Mouse (Mus musculus) hindlimb bud, embryonic 11.5 days (tissue): ENCODE measurements around the gene H2afj.

Experiments
- DNase-seq: peaks from one replicate; pipeline ENCODE4 v3.0.0-alpha.2; 2012; ENCODE audit warnings: low read depth, low spot score; ENCODE audit errors: extremely low spot score

The H2afj gene

GRCm38 (mm10) chr6:136804705-136805408, 3.2 kb upstream of the H2afj start:
- no peak for DNase-seq

DNA sequence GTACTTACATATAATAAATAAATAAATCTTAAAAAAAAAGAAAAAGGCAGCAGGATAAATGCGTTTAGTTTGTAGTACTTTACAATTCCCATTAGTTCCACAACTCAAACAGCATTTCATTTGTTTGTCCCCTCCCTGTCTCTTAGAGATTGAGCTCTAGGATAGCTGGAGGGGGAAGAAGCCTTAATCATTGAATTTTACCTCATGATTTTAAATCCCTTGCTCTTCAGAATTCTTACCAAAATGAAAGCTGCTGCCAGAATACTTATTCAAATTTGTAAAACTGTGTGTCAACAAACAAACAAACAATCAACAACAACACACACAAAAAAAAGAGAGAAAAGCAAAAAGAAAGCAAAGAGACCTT, 2.7 kb upstream of the H2afj start:
- DNase-seq: no peak

DNA sequence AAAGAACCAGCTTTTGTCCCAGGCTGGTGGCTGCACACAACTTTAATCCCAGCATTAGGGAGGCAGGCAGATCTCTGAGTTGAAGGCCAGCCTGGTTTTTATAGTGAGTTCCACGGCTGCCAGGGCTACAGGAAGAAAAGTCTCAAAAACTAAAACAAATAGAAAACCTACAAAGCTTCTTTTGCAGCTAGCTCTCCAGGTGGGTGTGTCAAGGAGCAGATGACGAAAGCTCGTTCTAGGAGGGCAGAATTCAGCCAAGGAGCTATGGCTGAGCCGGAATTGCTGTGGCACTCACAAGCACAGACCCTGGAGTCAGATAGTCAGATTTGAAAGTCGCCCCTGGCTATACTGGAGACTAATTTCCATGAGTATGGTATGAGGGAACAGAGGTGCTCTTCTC, 1.2 kb upstream of the H2afj start:
- no peak for DNase-seq

GRCm38 (mm10) chr6:136807395-136808013, 540 bp upstream of the H2afj start:
- DNase-seq: no peak

DNA sequence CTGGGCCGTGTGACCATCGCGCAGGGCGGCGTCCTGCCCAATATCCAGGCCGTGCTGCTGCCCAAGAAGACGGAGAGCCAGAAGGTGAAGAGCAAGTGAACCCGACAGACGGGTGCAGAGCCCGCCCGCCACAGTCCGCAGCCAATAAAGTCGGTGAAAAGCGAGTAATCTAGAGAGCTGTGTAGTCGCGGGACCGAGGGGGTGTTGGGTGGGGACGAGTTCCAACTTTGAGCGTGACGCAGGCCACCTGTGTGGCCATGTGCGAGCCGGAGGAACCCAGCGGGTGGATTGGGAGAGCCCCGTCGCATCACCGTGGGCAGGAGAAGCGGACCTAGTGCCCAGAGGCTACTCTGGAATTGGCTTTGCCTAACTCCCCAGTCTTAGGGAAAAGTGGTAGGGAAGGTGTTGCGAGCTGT, 595 bp downstream of the H2afj start:
- no peak for DNase-seq

DNA sequence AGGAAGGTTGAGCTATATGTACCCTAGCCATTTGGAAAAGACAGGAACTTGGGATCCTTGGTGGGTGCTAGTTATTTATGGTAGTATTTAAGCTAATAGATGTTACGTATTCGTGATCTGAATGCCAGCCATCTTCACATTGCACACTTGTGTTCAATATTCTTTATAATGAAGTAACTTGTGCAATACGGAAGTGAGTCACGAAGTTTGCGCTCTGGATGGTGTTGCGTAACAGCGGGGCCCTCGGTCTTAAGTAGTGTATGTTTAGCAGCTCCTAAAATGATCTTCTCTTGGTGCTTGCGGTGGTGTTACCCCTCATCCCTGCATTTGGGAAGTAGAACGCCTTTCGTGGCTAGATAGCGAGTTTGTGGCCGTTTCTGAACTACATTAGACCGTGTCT, 1.0 kb downstream of the H2afj start:
- DNase-seq: no peak

GRCm38 (mm10) chr6:136809673-136810072, 1.6 kb downstream of the H2afj start:
- DNase-seq: no peak

DNA sequence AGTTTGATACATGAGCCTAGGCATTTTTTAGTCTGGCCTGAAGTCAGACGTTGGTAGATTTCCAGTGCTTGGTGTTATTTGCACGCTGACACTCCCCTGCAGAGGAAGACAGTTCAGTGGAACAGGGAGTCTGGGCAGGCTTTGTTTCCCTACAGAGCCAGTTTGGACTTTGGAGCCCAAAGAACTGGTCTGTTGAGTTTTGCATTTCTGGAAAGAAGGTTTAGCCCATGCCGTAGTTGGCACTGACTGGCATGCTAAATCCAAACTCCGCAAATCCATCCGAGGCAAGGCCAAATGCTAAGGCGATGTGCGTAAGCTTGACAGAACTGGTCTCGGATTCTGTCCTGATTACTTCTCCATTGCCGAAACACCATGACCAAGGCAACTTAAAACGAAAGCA, 3.2 kb downstream of the H2afj start:
- DNase-seq: no peak

- no peak for DNase-seq
Observed at GRCm38 (mm10) chr6:136813117-136813516, 5.1 kb downstream of the H2afj start.

- no peak for DNase-seq
Observed at GRCm38 (mm10) chr6:136815381-136815780, 7.3 kb downstream of the H2afj start.

DNA sequence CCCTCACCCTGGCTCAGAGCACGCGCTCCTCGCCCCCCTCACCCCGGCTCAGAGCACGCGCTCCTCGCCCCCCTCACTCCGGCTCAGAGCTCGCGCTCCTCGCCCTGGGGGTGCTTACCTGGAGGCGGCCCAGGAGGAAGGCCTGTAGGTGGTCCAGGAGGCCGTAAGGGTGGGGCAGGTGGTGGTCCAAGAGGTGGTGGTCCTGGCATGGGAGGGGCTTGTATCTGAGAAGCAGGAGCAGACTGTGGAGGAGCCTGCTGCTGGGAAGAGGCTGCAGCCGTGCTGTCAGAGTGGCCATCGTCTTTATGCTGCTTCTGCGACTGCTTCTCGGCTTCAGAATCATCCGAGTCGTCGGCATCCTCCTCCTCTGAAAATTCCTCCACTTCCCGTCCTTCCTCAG, 8.8 kb downstream of the H2afj start:
- DNase-seq: no peak

- no peak for DNase-seq
Observed at GRCm38 (mm10) chr6:136817549-136817948, 9.5 kb downstream of the H2afj start.

DNA sequence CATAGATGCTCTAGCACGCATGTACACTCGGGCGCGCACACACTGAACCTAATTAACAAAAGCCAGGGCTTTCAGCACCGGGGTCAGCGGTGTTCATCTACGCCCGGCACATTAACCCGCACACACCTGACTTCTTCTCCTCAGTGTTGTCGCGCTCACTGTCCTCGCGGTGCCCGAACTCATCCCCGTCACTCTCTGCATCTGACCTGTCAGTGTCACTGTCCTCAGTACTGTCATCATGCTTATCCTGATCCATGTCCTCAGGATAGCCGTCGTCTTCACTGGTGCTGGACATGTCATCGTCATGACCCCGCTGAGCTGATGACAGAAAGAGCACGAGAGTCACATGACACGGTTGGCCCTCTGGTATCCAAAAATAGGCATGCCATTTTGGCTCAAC, 12.3 kb downstream of the H2afj start:
- no peak for DNase-seq

DNA sequence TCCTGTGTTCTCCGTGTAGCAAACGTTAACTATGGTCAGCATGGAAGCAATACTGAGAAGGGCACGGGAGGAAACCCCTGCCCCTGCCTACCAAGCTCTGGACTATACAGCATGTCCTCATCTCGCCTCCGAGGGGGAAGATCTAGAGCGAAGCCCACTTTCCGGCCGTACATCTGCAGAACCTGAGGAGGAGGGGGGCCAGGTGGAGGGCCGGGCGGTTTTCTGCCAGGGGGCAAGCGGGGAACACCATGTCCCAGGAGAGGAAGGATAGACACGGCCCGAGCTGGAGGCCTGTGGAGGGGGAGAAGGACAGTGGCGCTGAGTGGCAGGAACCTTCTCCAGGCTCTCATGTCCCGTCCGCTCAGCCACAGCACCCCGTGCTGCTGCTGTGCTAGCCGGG, 13.0 kb downstream of the H2afj start:
- no peak for DNase-seq

GRCm38 (mm10) chr6:136824987-136825386, 16.9 kb downstream of the H2afj start:
- DNase-seq: no peak

DNA sequence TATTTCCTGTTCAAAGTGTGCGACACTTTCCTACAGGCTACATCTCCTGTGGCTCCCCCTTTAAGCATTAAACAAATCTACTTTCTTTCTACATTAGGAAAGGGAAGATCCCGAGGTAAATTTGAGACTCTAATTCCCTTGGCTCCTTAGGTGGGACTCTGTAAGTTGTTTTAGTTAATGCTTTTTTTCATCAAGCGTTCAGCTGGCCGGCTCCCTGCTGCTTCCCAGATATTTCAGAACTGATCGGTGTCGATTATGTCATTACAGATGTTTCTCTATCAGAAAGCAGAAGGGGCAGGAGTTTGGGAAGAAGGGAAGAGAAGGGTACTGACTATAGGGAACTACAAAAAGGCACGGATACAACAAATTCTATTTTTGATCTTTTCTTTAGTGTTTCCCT, 19.1 kb downstream of the H2afj start:
- DNase-seq: no peak

DNA sequence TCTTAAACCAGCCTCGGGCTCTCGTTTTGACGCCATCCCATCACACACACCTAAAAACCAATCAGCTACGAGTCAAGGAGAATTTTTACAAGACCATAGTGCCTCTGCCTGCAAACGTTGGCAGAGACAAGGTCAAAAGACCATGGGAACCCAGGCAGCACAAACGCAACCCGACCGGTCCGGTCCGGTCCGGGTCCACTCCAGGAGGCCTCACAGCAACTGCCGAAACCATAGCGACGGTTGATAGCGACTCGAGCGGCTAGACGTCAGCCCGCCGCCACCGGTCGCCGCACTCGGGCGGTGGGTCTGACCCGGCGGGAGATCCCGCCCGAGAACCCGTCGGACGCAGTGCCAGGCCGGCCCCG, 19.5 kb downstream of the H2afj start, which contains the start of gene BC049715:
BC049715 (plus strand) TSS at position 111 of the 365 bp plus-strand sequence.
- DNase-seq: no peak

DNA sequence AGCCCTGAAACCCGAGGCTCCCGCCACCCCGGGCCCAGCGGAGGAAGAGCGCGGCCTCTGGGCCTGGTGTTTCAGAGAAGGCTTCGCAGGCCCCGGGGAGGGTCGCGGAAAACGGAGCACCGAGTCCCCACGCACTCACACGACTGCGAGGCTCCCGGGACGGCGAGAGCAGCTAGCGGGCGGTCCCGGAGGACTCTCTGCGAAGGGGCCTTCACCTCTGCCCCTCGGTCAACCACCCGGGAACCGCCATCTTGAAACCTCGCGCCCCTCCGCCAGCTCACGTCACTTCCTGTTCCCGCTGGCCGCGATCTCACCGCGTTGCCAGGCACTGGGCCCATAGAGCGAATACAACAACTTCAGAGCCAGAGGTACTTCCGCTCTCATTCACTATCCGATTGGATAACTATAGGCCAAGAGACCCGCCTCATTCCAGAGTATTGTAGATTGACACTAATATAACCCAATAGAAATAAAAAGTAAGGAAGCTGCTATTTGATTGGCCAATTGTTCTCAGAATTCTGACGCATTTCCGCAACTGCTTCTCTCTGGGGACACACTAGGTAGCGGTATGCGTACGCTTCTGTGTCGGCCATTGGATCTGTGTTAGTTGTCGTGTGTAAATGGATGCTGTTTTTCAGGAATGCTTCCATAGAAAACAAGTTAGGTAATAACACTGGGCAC, 20.0 kb downstream of the H2afj start, which contains the start of gene Wbp11:
Wbp11 (minus strand) TSS at position 353 of the 681 bp plus-strand sequence.
- DNase-seq: peak; percentile 94

DNA sequence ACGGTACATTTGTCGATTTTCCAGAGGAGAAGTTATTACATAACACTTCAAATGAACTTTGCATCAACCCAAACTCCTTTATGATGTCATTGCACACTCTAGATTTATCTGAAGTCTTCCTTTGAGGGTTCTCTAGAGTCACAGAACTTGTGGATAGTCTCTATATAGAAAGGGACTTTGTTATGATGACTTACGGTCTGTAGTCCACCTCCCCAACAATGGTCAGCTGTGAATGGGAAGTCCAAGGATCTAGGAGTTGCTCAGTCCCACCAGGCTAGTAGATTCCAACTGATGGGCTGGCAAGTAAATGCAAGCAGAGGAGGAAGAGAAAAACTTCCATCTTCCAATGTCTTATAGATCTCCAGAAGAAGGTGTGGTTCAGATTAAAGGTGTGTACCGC, 20.6 kb downstream of the H2afj start:
- DNase-seq: no peak

DNA sequence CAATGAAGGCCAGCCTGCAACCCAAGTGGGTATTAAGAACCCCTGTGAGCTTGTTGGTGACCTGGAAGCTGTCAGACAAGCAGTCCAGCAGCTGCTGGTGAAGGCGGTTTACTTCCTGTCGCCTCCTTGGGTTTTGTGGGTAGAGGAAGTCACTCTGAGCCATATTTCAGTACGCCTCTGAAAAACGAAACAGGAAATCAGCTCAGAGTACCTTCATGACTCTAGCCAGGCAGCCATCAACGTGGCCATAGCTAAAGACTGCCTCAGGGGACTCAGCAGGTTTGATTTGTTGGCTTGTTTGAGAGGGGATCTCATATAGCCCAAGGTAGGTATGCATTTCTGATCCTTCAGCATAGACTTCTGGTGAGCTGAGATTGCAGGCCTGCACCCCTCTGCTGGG, 23.7 kb downstream of the H2afj start:
- no peak for DNase-seq

GRCm38 (mm10) chr6:136835352-136835751, 27.3 kb downstream of the H2afj start, which contains the start of gene Smco3:
Gene Smco3 (minus strand): TSS chr6:136835452.
- no peak for DNase-seq

DNA sequence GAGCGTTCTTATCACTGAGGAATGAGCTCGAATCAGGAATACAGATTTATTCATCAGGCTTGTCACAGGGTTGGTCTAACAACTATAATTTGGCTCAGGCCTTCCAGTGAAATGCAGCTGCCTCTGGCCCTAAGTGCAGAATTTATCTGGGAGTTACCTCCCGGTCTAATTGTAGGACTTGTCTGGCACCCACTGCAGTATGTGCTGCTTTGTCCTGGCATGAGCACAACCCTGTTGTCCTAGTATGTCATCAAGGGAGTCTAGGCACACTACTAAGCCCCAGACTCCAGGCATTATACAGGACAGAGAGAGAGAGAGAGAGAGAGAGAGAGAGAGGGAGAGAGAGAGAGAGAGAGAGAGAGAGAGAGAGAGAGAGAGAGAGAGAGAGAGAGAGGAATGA, 29.3 kb downstream of the H2afj start:
- no peak for DNase-seq
